Mouse (Mus musculus): ENCODE measurements at regions not wholly inside any gene's neighbourhood (a gene's known extent, or its start where the extent isn't known, plus 50 kb on each side); places are given as distances from the start of the nearest gene placed in this dataset.

- DNase-seq (ENCODE audit: low read depth): no peak
These were observed 65.6 kb upstream of the Cwc22 start for GRCm38 (mm10) chr2:78011821-78012220.

- no peak for DNase-seq (ENCODE audit: low read depth)
These were observed 65.1 kb upstream of the Cwc22 start for GRCm38 (mm10) chr2:78011051-78011800.

GRCm38 (mm10) chr2:78010066-78010690 is 64.0 kb upstream of the Cwc22 start:
- no peak for DNase-seq (ENCODE audit: low read depth)

GRCm38 (mm10) chr2:78008094-78008493 is 61.9 kb upstream of the Cwc22 start:
- DNase-seq (ENCODE audit: low read depth): no peak

DNA sequence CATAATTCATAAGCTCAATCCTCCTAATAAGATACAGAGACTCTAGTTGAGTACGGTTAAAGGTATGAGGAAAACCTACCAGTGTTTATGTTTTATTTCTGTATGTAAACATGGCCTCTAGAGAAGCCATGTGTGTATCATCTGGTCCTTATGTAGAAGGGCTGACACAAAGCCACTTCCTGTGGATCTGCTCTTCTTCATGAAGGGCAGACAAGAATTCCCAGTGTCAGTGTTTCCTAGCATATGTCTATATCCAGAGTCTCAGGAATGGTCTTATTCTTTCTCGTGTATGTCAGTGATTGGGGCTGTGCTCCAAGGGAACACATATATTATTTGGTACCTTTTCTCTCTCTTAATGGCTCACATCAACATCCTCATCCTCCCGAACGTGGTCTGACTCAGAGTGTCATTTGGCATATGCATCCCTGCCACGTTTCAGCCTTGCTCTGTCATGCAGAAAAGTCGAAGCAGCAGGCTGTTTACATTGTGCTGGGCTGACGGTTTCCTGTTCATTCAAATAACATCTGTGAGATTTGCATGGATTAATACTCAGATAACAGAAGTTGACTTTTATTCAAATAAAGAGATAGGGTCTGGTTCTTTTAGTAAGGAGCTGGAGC is 59.3 kb upstream of the Cwc22 start:
- DNase-seq (ENCODE audit: low read depth): no peak

DNA sequence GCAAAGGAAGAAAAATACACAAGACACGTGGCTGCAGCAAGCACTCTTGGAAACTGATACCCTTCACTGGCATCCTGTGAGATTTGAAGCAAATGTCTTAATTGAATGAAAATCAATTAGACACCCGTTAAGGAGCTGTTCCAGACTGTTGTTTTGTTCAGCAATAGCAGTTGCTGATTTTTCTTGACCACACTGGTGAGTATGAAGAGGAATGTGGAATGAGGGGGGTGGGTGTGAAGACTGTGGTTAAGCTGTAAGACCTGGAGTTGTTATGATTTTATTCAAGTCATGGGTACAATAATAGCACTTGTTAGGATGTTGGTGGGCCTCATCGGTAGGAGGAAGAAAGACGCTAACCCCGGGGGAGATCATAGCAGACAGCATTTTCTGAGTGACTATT is 58.3 kb upstream of the Cwc22 start:
- DNase-seq (ENCODE audit: low read depth): no peak
